Mouse (Mus musculus): Measurements from ENCODE around the gene 1700109H08Rik. TPM values are rescaled to one million over a fixed set of nuclear protein-coding genes. Genes with fewer than 3 reads are reported as not detected.

1700109H08Rik gene
- total and polyA plus RNA-seq, 3 experiments: 1.1 to 5.9 (median 1.4) TPM

GRCm38 (mm10) chr5:3544480-3544769 is 26.9 kb upstream of the 1700109H08Rik start:
- Histone ChIP-seq H3K27ac (ENCODE audit: insufficient read depth, low read depth) (no peak overlapping the region), H3K4me1 (ENCODE audit: control insufficient read depth in 1 of 2, insufficient read depth in 2 of 2) (peaks cover 12 to 46% of the 10 kb centered on the region in 2 experiments)
- dilution Hi-C loops (cut with MboI; ENCODE audit: extremely low pct_ligation_motif_present, extremely low pct_unique_long_range_greater_than_20kb, low sequenced_read_pairs): no loop called here

DNA sequence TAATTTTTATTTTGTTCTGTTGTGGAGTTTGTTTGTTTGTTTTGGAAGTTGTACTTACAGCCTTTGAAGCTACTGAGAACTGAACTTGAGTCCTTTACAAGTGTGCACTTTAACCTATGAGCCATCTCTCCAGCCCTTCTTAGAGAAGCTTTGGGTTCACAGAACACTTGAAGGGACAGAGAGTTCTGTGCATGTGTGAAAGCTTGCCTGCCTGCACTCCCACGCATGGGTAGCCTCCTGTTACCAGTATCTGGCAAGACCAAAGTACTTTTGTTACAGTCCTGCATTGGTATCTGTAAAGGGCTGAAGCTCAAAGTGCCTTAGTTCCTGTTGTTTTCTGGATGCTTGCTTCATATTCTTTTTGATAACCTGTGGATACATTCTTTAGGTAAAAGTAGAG is 25.1 kb upstream of the 1700109H08Rik start:
- Histone ChIP-seq H3K9ac (ENCODE audit: insufficient read depth, low read depth) (no peak overlapping the region), H3K4me2 (ENCODE audit: insufficient read depth, low read depth, poor library complexity, severe bottlenecking) (no peak overlapping the region), H3K4me3 (replicated peaks in 1 of 3; ENCODE audit: low read depth in 2 of 3, low read length in 2 of 3, poor library complexity in 1 of 3) (no peak overlapping the region), H3K4me1 (ENCODE audit: control insufficient read depth in 1 of 2, insufficient read depth in 2 of 2) (peaks cover 12 to 59% of the 10 kb centered on the region in 2 experiments), H3K27ac (ENCODE audit: insufficient read depth, low read depth) (no peak overlapping the region), H3K36me3 (replicated peaks in 1 of 2; ENCODE audit: control insufficient read depth in 1 of 2, insufficient read depth in 1 of 2, low read length in 1 of 2) (peaks cover 12 to 34% of the 10 kb centered on the region in 2 experiments), H3K79me2 (replicated peaks; ENCODE audit: control insufficient read depth, extremely low read depth, insufficient read depth, poor library complexity, severe bottlenecking) (peaks cover 67% of the 10 kb centered on the region), H3K27me3 (replicated peaks) (no peaks in the 10 kb centered on the region), H3K9me3 (replicated peaks; ENCODE audit: low read length) (no peaks in the 10 kb centered on the region)
- dilution Hi-C loops (cut with MboI; ENCODE audit: extremely low pct_ligation_motif_present, extremely low pct_unique_long_range_greater_than_20kb, low sequenced_read_pairs): no loop called here
- DNase-seq (ENCODE audit: extremely low read depth): no peak
- in situ Hi-C loops (cut with MboI; ENCODE audit: low pct_ligation_motif_present, low pct_unique_long_range_greater_than_20kb, low sequenced_read_pairs): no loop called here
- TF ChIP-seq GABPA (IDR thresholded peaks at IDR 0.05; ENCODE audit: insufficient replicate concordance, low read depth, low read length) (no peak), SIN3A (IDR thresholded peaks at IDR 0.05; ENCODE audit: low read length) (no peak), CHD1 (IDR thresholded peaks at IDR 0.05; ENCODE audit: low read depth, low read length) (no peak), MAZ (IDR thresholded peaks at IDR 0.05; ENCODE audit: low read depth, low read length) (no peak), BHLHE40 (IDR thresholded peaks at IDR 0.05; ENCODE audit: low read depth, low read length) (no peak), KAT2A (IDR thresholded peaks at IDR 0.05; ENCODE audit: insufficient replicate concordance, low read length) (no peak), UBTF (IDR thresholded peaks at IDR 0.05; ENCODE audit: low read depth, low read length) (no peak), NRF1 (IDR thresholded peaks at IDR 0.05; ENCODE audit: low read depth, low read length) (no peak), MXI1 (IDR thresholded peaks at IDR 0.05; ENCODE audit: low read depth, low read length) (no peak), JUND (conservative IDR thresholded peaks at IDR 0.05; ENCODE audit: low read depth, low read length) (no peak), TBP (conservative IDR thresholded peaks at IDR 0.05; ENCODE audit: low read depth, low read length) (no peak)

More at GRCm38 (mm10) chr5:3544480-3544769, 26.9 kb upstream of the 1700109H08Rik start:
- Histone ChIP-seq H3K36me3 (replicated peaks in 1 of 2; ENCODE audit: control insufficient read depth in 1 of 2, insufficient read depth in 1 of 2, low read length in 1 of 2) (peaks cover 12 to 31% of the 10 kb centered on the region in 2 experiments), H3K4me2 (ENCODE audit: insufficient read depth, low read depth, poor library complexity, severe bottlenecking) (peak overlapping the region; percentile 67), H3K9me3 (replicated peaks; ENCODE audit: low read length) (no peaks in the 10 kb centered on the region), H3K79me2 (replicated peaks; ENCODE audit: control insufficient read depth, extremely low read depth, insufficient read depth, poor library complexity, severe bottlenecking) (peaks cover 52% of the 10 kb centered on the region), H3K27me3 (replicated peaks) (no peaks in the 10 kb centered on the region), H3K4me3 (replicated peaks in 1 of 3; ENCODE audit: low read depth in 2 of 3, low read length in 2 of 3, poor library complexity in 1 of 3) (peak overlapping the region; percentile 90 to 96 (median 93)), H3K9ac (ENCODE audit: insufficient read depth, low read depth) (peak overlapping the region; percentile 90)
- in situ Hi-C loops (cut with MboI; ENCODE audit: low pct_ligation_motif_present, low pct_unique_long_range_greater_than_20kb, low sequenced_read_pairs): no loop called here
- no peak for DNase-seq (ENCODE audit: extremely low read depth)
- TF ChIP-seq CTCF (conservative IDR thresholded peaks at IDR 0.05 in 1 of 2, IDR thresholded peaks at IDR 0.05 in 1 of 2; ENCODE audit: low read depth in 2 of 2, low read length in 2 of 2) (no peak), ETS1 (conservative IDR thresholded peaks at IDR 0.05; ENCODE audit: low read depth, low read length) (no peak), ELF1 (IDR thresholded peaks at IDR 0.05; ENCODE audit: low read depth, low read length) (no peak), BHLHE40 (IDR thresholded peaks at IDR 0.05; ENCODE audit: low read depth, low read length) (no peak), USF1 (IDR thresholded peaks at IDR 0.05; ENCODE audit: low read depth, low read length) (no peak), MXI1 (IDR thresholded peaks at IDR 0.05; ENCODE audit: low read depth, low read length) (no peak), NRF1 (IDR thresholded peaks at IDR 0.05; ENCODE audit: low read depth, low read length) (no peak), POLR2AphosphoS2 (IDR thresholded peaks at IDR 0.05; ENCODE audit: low read depth, low read length) (no peak)
